Comparison of ENCODE assay signal across 9 mouse cellular contexts in genomic region chr10:7673673-7674072, GRCm38 (mm10). TPM values are rescaled to one million over a fixed set of nuclear protein-coding genes. Genes with fewer than 3 reads are reported as not detected.
DNase-seq lines count a peak whose midpoint lies in the region; ATAC-seq lines count a peak whose summit lies in the region.
"Had no signal": no experiment of that assay in that cellular context is flagged by ENCODE, and none has a peak within 500 bp of the region (broad histone marks: within the 10 kb centered on the region; RNA-seq: fewer than 3 reads in every experiment).

No protein-coding gene starts in this region.

- H3K36me3 ChIP-seq in kidney, embryonic 16.5 days (ENCODE audit: insufficient read depth, low read length) = peaks cover 68% of the 10 kb centered on the region

- 60% methylated on average over 1 of the region's 1 CpGs for WGBS in kidney, embryonic 16.5 days

- H3K27me3 ChIP-seq in kidney, embryonic 16.5 days (ENCODE audit: insufficient read depth, low read length) = no peaks in the 10 kb centered on the region
- H3K27me3 ChIP-seq: embryonic facial prominence, embryonic 13.5 days had no signal

- no peaks in the 10 kb centered on the region for H3K9me3 ChIP-seq in kidney, embryonic 16.5 days (ENCODE audit: low read length)
- H3K9me3 ChIP-seq: embryonic facial prominence, embryonic 13.5 days had no signal

- H3K4me3 ChIP-seq in kidney, embryonic 16.5 days (ENCODE audit: low read length) = no peak overlapping the region
- H3K4me3 ChIP-seq: embryonic facial prominence, embryonic 13.5 days had no signal

- H3K4me2 ChIP-seq in kidney, embryonic 16.5 days (replicated peaks; ENCODE audit: low read depth, low read length) = no peak overlapping the region
- H3K4me2 ChIP-seq: embryonic facial prominence, embryonic 13.5 days had no signal

- no peak overlapping the region for H3K9ac ChIP-seq in kidney, embryonic 16.5 days (replicated peaks; ENCODE audit: low read length)
- H3K9ac ChIP-seq: embryonic facial prominence, embryonic 13.5 days had no signal

- no peaks in the 10 kb centered on the region; the same call in 1 of the 2 replicates for H3K4me1 ChIP-seq in kidney, embryonic 16.5 days (ENCODE audit: insufficient read depth, low read length)
- H3K4me1 ChIP-seq: embryonic facial prominence, embryonic 13.5 days had no signal

- no peak for DNase-seq in kidney, adult 18-20 months
- peak; percentile 73 for DNase-seq in MN1 (ENCODE audit: low spot score)
- DNase-seq in lung, postnatal 14 days = peak; percentile 20
- no peak for DNase-seq in right cerebral cortex, postnatal 10 days (ENCODE audit: low spot score in 2 of 2)
- DNase-seq in heart, postnatal 25 days (ENCODE audit: low spot score) = no peak
- no peak for DNase-seq in left cerebral cortex, postnatal 10 days (ENCODE audit: extremely low spot score in 1 of 2, low spot score in 2 of 2)

- intact Hi-C loops in heart, postnatal 25 days (cut with DNase I) = no loop called here
- intact Hi-C loops in left cerebral cortex, postnatal 10 days (cut with DNase I) = no loop called here

- ATAC-seq in kidney, embryonic 16.5 days (ENCODE audit: low FRiP score, low TSS enrichment) = 0 out of 2 replicates have a peak, but pooled peaks have one; percentile 57
- peak; percentile 85 for ATAC-seq in erythroid progenitor cell, adult 5-6 weeks (replicated peaks; ENCODE audit: low FRiP score, poor library complexity, severe bottlenecking)

- H3K27ac ChIP-seq in kidney, embryonic 16.5 days (ENCODE audit: low read length) = no peak overlapping the region
- H3K27ac ChIP-seq: embryonic facial prominence, embryonic 13.5 days had no signal

RNA-seq across cellular contexts. Expression of gene Nup43, which starts 6.4 kb away (rescaled TPM):
- 52.2 and 56.8 TPM in 2 replicates for polyA plus RNA-seq in kidney, embryonic 16.5 days (2015; fragmentation: Nextera tagmentation; extraction: Ambion mirVana)
- 12.6 and 20.5 TPM in 2 replicates for total RNA-seq in erythroid progenitor cell, adult 5-6 weeks (2015; ENCODE audit: low replicate concordance)
- total RNA-seq in erythroid progenitor cell, adult 5-6 weeks (2017; ENCODE audit: low replicate concordance) = 7.9 and 10.9 TPM in 2 replicates
- total RNA-seq in heart, postnatal 25 days (2021) = 1 to 10 TPM; 4.5 to 6.2 TPM
- total RNA-seq in left cerebral cortex, postnatal 10 days (2021) = 1 to 10 TPM; 8.2 to 8.3 TPM

RNA-seq across cellular contexts. Expression of gene Pcmt1, which starts 7.3 kb away (rescaled TPM):
- 120 and 124 TPM in 2 replicates for polyA plus RNA-seq in kidney, embryonic 16.5 days (2015; fragmentation: Nextera tagmentation; extraction: Ambion mirVana)
- 136 and 147 TPM in 2 replicates for total RNA-seq in erythroid progenitor cell, adult 5-6 weeks (2015; ENCODE audit: low replicate concordance)
- total RNA-seq in erythroid progenitor cell, adult 5-6 weeks (2017; ENCODE audit: low replicate concordance) = 116 and 188 TPM in 2 replicates
- total RNA-seq in heart, postnatal 25 days (2021) = 100 to 1,000 TPM in 1 of 2 experiments, 10 to 100 TPM in 1; 92.9 to 105 TPM
- 100 to 1,000 TPM; 150 to 153 TPM for total RNA-seq in left cerebral cortex, postnatal 10 days (2021)

RNA-seq across cellular contexts. Expression of gene Lats1, which starts 7.3 kb away (rescaled TPM):
- polyA plus RNA-seq in kidney, embryonic 16.5 days (2015; fragmentation: Nextera tagmentation; extraction: Ambion mirVana) = 7.4 and 9.4 TPM in 2 replicates
- total RNA-seq in erythroid progenitor cell, adult 5-6 weeks (2015; ENCODE audit: low replicate concordance) = 14.4 and 18.0 TPM in 2 replicates
- total RNA-seq in erythroid progenitor cell, adult 5-6 weeks (2017; ENCODE audit: low replicate concordance) = 10.4 and 12.2 TPM in 2 replicates
- total RNA-seq in heart, postnatal 25 days (2021) = 10 to 100 TPM; 11.5 to 13.9 TPM
- total RNA-seq in left cerebral cortex, postnatal 10 days (2021) = 10 to 100 TPM; 47.2 to 49.2 TPM

RNA-seq across cellular contexts. Expression of gene Katna1, which starts 52.1 kb away (rescaled TPM):
- polyA plus RNA-seq in kidney, embryonic 16.5 days (2015; fragmentation: Nextera tagmentation; extraction: Ambion mirVana) = 57.5 and 58.7 TPM in 2 replicates
- 44.9 and 66.7 TPM in 2 replicates for total RNA-seq in erythroid progenitor cell, adult 5-6 weeks (2015; ENCODE audit: low replicate concordance)
- total RNA-seq in erythroid progenitor cell, adult 5-6 weeks (2017; ENCODE audit: low replicate concordance) = 59.5 and 67.9 TPM in 2 replicates
- 10 to 100 TPM; 12.6 to 14.3 TPM for total RNA-seq in heart, postnatal 25 days (2021)
- total RNA-seq in left cerebral cortex, postnatal 10 days (2021) = 10 to 100 TPM; 12.4 to 14.9 TPM

Comparison
In these comparisons a context has a peak if more than half of its experiments do, and no peak if none do; other contexts are left out.
1. DNase-seq: peak in MN1 (single experiment) and lung, postnatal 14 days (single experiment); none in kidney, adult 18-20 months (single experiment), right cerebral cortex, postnatal 10 days (0 of 2), heart, postnatal 25 days (single experiment) and left cerebral cortex, postnatal 10 days (0 of 2).